Mouse (Mus musculus) bone marrow macrophage, adult 2 months (primary cell): ENCODE measurements at regions not wholly inside any gene's neighbourhood (a gene's known extent, or its start where the extent isn't known, plus 50 kb on each side); places are given as distances from the start of the nearest gene placed in this dataset.

ENCODE experiments used
- CTCF ChIP-seq: IDR thresholded peaks from 2 replicates; pipeline ENCODE4 v1.5.1; 2012; ENCODE audit warnings: low read depth, mild to moderate bottlenecking, low read length, moderate library complexity
- POLR2A ChIP-seq: IDR thresholded peaks from 2 replicates; pipeline ENCODE4 v1.6.1; 2012; ENCODE audit warnings: mild to moderate bottlenecking, low read depth, low read length, borderline replicate concordance

DNA sequence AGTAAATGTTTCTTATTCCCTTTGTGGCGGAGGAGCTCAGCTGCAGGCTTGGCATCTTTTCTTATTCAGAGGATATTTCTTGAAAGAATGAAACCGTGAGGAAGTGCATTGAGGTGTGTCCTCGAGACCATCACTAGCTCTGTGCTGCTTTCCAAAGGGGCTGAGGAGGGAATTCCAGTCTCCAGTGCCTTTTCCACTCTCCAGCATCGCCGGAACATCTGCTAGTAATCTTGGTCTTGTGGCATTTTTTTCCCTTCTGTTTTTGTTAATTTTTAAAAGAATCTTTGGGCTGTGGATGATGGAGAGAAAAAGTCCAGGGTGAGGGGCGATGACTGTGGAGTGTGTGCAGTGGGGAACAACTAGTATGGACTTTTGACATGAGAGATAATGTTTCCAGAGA lies 395.9 kb upstream of the Klf4 start:
- TF ChIP-seq CTCF = no peak
- no peak for TF ChIP-seq POLR2A
